In the genomic region with DNA sequence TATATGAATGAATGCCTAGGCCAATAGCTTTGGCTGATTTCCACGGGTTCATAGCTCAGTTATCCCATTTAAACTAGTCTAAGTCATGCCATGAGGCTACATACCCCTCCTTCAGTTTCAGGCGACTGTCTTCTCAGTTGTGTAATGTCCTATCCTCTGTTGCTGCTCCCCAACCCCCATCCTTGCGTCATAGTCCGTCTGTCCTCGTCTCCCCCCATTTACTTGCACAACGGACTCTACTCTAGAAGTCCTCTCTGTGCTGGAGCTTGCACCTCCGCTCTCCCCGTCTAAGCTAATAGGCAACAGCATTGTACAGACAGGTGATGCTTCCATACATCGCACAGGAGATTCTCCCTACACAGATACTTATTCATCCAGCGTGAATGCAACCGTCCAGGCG, we compare ENCODE assay signal across 15 mouse cellular contexts. TPM values are rescaled to one million over a fixed set of nuclear protein-coding genes. Genes with fewer than 3 reads are reported as not detected.
A peak's percentile ranks its signal among the peaks of the same experiment; 100 is the strongest.
DNase-seq lines count a peak whose midpoint lies in the region; ATAC-seq lines count a peak whose summit lies in the region.
"Had no signal": no experiment of that assay in that cellular context is flagged by ENCODE, and none has a peak within 500 bp of the region (broad histone marks: within the 10 kb centered on the region; RNA-seq: fewer than 3 reads in every experiment).

No protein-coding gene starts in this region.

- H3K4me3 ChIP-seq in liver, embryonic 15.5 days (replicated peaks): no peak overlapping the region
- H3K4me3 ChIP-seq: erythroblast, embryonic 14.5 days; midbrain, embryonic 10.5 days had no signal

- ATAC-seq in liver, embryonic 15.5 days (ENCODE audit: insufficient read depth): 0 out of 2 replicates have a peak, but pooled peaks have one; percentile 52
- peak; percentile 80 for ATAC-seq in megakaryocyte progenitor cell, adult 5-6 weeks (replicated peaks; ENCODE audit: poor library complexity)

- WGBS in liver, embryonic 15.5 days (ENCODE audit: insufficient replicate concordance): 67% methylated on average over 12 of the region's 12 CpGs

- no peak overlapping the region for H3K4me2 ChIP-seq in liver, embryonic 15.5 days

- 0 out of 2 replicates have a peak, but pooled peaks cover 3% of the 10 kb centered on the region for H3K36me3 ChIP-seq in liver, embryonic 15.5 days (replicated peaks)
- H3K36me3 ChIP-seq: midbrain, embryonic 10.5 days had no signal

- H3K4me1 ChIP-seq in liver, embryonic 15.5 days (replicated peaks): peaks cover 7% of the 10 kb centered on the region; the same call in 1 of the 2 replicates
- H3K4me1 ChIP-seq: midbrain, embryonic 10.5 days had no signal

- intact Hi-C loops in gastrocnemius, postnatal 36 days (cut with DNase I): no loop called here

- no peaks in the 10 kb centered on the region for H3K27me3 ChIP-seq in liver, embryonic 15.5 days

- peak; percentile 7 for DNase-seq in gastrocnemius, adult 18-20 months (ENCODE audit: low spot score)
- DNase-seq in gastrocnemius, postnatal 36 days: no peak
- peak; percentile 65 for DNase-seq in adrenal gland, postnatal 14 days
- DNase-seq in embryo, embryonic 9.5 days (ENCODE audit: extremely low spot score): no peak
- DNase-seq in heart, adult 18-20 months: no peak
- DNase-seq in kidney, postnatal 10 days: no peak
- DNase-seq: cerebellum, adult 8-10 months; heart, postnatal 10 days; kidney, adult 9 months; thymus, postnatal 4 days had no signal

- H3K9ac ChIP-seq in liver, embryonic 15.5 days: no peak overlapping the region

- H3K27ac ChIP-seq in liver, embryonic 15.5 days (replicated peaks): no peak overlapping the region
- H3K27ac ChIP-seq: midbrain, embryonic 10.5 days; stomach, postnatal 0 days had no signal

- H3K9me3 ChIP-seq in liver, embryonic 15.5 days (replicated peaks): no peaks in the 10 kb centered on the region
- H3K9me3 ChIP-seq: midbrain, embryonic 10.5 days had no signal

RNA-seq across cellular contexts. Expression of gene Atrn, which starts 26.6 kb away (rescaled TPM):
- 10 to 100 TPM; 12.0 to 12.7 TPM for total RNA-seq in gastrocnemius, adult 18-20 months (2021)
- total RNA-seq in gastrocnemius, postnatal 36 days (2021): 10 to 100 TPM; 13.3 TPM
- total RNA-seq in adrenal gland, postnatal 14 days (2021): 29.6 and 30.7 TPM in 2 replicates
- 2.2 and 3.0 TPM in 2 replicates for polyA plus RNA-seq in liver, embryonic 15.5 days (2015; fragmentation: Nextera tagmentation; extraction: Ambion mirVana)
- total RNA-seq in megakaryocyte progenitor cell, adult 5-6 weeks (2015): 38.4 and 41.2 TPM in 2 replicates
- 30.4 and 33.0 TPM in 2 replicates for total RNA-seq in megakaryocyte progenitor cell, adult 5-6 weeks (2017)
- 10 to 100 TPM; 22.3 to 24.5 TPM for total RNA-seq in heart, adult 18-20 months (2021)

RNA-seq across cellular contexts. Expression of gene 4930402H24Rik, which starts 26.7 kb away (rescaled TPM):
- total RNA-seq in gastrocnemius, adult 18-20 months (2021): 1 to 10 TPM; 2.2 to 5.1 TPM
- total RNA-seq in gastrocnemius, postnatal 36 days (2021): 1 to 10 TPM; 3.9 to 5.7 TPM
- 36.3 and 43.6 TPM in 2 replicates for total RNA-seq in adrenal gland, postnatal 14 days (2021)
- 9.8 and 11.4 TPM in 2 replicates for polyA plus RNA-seq in liver, embryonic 15.5 days (2015; fragmentation: Nextera tagmentation; extraction: Ambion mirVana)
- 6.4 and 10.8 TPM in 2 replicates for total RNA-seq in megakaryocyte progenitor cell, adult 5-6 weeks (2015)
- total RNA-seq in megakaryocyte progenitor cell, adult 5-6 weeks (2017): 4.2 and 8.6 TPM in 2 replicates
- total RNA-seq in heart, adult 18-20 months (2021): 10 to 100 TPM; 47.4 to 50.7 TPM

Comparison
In these comparisons a context has a peak if more than half of its experiments do, and no peak if none do; other contexts are left out.
1. DNase-seq: peak in gastrocnemius, adult 18-20 months (single experiment) and adrenal gland, postnatal 14 days (single experiment); none in gastrocnemius, postnatal 36 days (0 of 2), embryo, embryonic 9.5 days (single experiment), heart, adult 18-20 months (0 of 2) and kidney, postnatal 10 days (single experiment).